In the genomic region with DNA sequence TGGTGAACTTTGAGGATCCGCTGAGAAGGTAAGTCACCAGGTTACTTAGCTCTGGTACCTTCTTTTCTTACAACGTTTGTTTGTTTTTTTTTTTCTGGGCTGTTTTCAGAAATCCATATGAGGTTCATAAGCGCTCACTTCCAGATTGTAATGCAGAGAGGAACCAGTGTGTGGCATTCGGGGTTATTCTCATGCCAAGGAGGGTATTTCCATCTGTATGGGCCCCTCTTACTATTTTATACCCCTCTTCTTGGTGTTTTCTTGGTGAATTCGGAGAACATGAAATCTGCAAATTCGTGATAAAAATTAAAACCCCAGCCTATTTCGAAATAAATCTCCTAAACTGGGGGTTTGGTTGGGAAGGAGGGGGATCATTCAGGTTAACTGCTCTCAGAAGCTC, we compare ENCODE assay signal across 9 mouse cellular contexts. TPM values are rescaled to one million over a fixed set of nuclear protein-coding genes. Genes with fewer than 3 reads are reported as not detected.
DNase-seq lines count a peak whose midpoint lies in the region; ATAC-seq lines count a peak whose summit lies in the region.
"Had no signal": no experiment of that assay in that cellular context is flagged by ENCODE, and none has a peak within 500 bp of the region (broad histone marks: within the 10 kb centered on the region; RNA-seq: fewer than 3 reads in every experiment).

No protein-coding gene starts in this region.

- no peaks in the 10 kb centered on the region for H3K4me1 ChIP-seq in neural tube, embryonic 11.5 days (ENCODE audit: control insufficient read depth, insufficient read depth, low read length)
- H3K4me1 ChIP-seq in intestine, embryonic 16.5 days (ENCODE audit: control insufficient read depth, insufficient read depth, low read length) = no peaks in the 10 kb centered on the region

- peak; percentile 12 for DNase-seq in embryo, embryonic 10.5 days (ENCODE audit: low spot score)
- DNase-seq in embryo, embryonic 10 days (ENCODE audit: low spot score) = no peak
- no peak for DNase-seq in neural tube, embryonic 11.5 days (ENCODE audit: low spot score)
- DNase-seq in neural tube, embryonic 10.5 days (ENCODE audit: extremely low spot score, low spot score) = no peak
- DNase-seq in right cerebral cortex, postnatal 10 days (ENCODE audit: low spot score in 2 of 2) = no peak
- DNase-seq in gastrocnemius, postnatal 4 days (ENCODE audit: low spot score in 2 of 2) = no peak

- peak overlapping the region; percentile 32 for H3K4me3 ChIP-seq in neural tube, embryonic 11.5 days (ENCODE audit: low read depth, low read length)
- H3K4me3 ChIP-seq in intestine, embryonic 16.5 days (ENCODE audit: low read length) = no peak overlapping the region

- no peak overlapping the region for H3K9ac ChIP-seq in neural tube, embryonic 11.5 days (ENCODE audit: low read length)
- H3K9ac ChIP-seq in intestine, embryonic 16.5 days (ENCODE audit: low read depth, low read length) = no peak overlapping the region

- H3K27me3 ChIP-seq in neural tube, embryonic 11.5 days (ENCODE audit: control insufficient read depth, insufficient read depth, low read length) = no peaks in the 10 kb centered on the region
- H3K27me3 ChIP-seq in intestine, embryonic 16.5 days (replicated peaks; ENCODE audit: control insufficient read depth, insufficient read depth, low read length) = no peaks in the 10 kb centered on the region

- H3K27ac ChIP-seq in neural tube, embryonic 11.5 days (ENCODE audit: low read depth, low read length) = no peak overlapping the region
- no peak overlapping the region for H3K27ac ChIP-seq in intestine, embryonic 16.5 days (ENCODE audit: low read length)
- H3K27ac ChIP-seq: macrophage had no signal

- 11% methylated on average over 7 of the region's 7 CpGs for WGBS in neural tube, embryonic 11.5 days
- 25% methylated on average over 7 of the region's 7 CpGs for WGBS in intestine, embryonic 16.5 days

- peak overlapping the region; percentile 67 for H3K4me2 ChIP-seq in neural tube, embryonic 11.5 days (ENCODE audit: low read depth)
- peak overlapping the region; percentile 47 for H3K4me2 ChIP-seq in intestine, embryonic 16.5 days (ENCODE audit: low read depth, low read length)

- no peaks in the 10 kb centered on the region for H3K9me3 ChIP-seq in neural tube, embryonic 11.5 days (ENCODE audit: control insufficient read depth, low read length)
- no peaks in the 10 kb centered on the region for H3K9me3 ChIP-seq in intestine, embryonic 16.5 days (ENCODE audit: control insufficient read depth, low read length)

- no peak for ATAC-seq in neural tube, embryonic 11.5 days (ENCODE audit: insufficient read depth, low FRiP score, low TSS enrichment)
- ATAC-seq in intestine, embryonic 16.5 days = no peak
- no peak for ATAC-seq in granulocyte monocyte progenitor cell, adult 5-6 weeks (replicated peaks; ENCODE audit: poor library complexity, severe bottlenecking)

- no peaks in the 10 kb centered on the region for H3K36me3 ChIP-seq in neural tube, embryonic 11.5 days (ENCODE audit: control insufficient read depth, insufficient read depth, low read length)
- no peaks in the 10 kb centered on the region for H3K36me3 ChIP-seq in intestine, embryonic 16.5 days (ENCODE audit: control insufficient read depth, insufficient read depth, low read length)

RNA-seq across cellular contexts. Expression of a gene that starts 0.6 kb away (rescaled TPM):
- polyA plus RNA-seq in neural tube, embryonic 11.5 days (2014; fragmentation: Nextera tagmentation; extraction: Ambion mirVana) = 4.5 and 4.7 TPM in 2 replicates
- 1.8 and 2.0 TPM in 2 replicates for polyA plus RNA-seq in intestine, embryonic 16.5 days (2015; fragmentation: Nextera tagmentation; extraction: Ambion mirVana)
- not detected in 2 replicates for total RNA-seq in granulocyte monocyte progenitor cell, adult 5-6 weeks (2014; fragmentation: Nextera tagmentation)
- total RNA-seq in granulocyte monocyte progenitor cell, adult 5-6 weeks (2017) = not detected in 2 replicates
- 1 to 10 TPM in 1 of 2 experiments, under 1 TPM in 1; 0.96 to 1.0 TPM for total RNA-seq in gastrocnemius, postnatal 4 days (2021)
- polyA plus RNA-seq: macrophage had no signal
